Mouse (Mus musculus): ENCODE data around the gene Aco1.
A peak's percentile ranks its signal among the peaks of the same experiment; 100 is the strongest.
"Not testable (repeated sequence)": the region's sequence is repeated elsewhere in the genome, so short reads cannot be mapped to it uniquely, and the experiment has no call there.

Gene Aco1

GRCm38 (mm10) chr4:40142743-40143532 is at the start of gene Aco1:
Gene Aco1, plus strand, starts transcription at chr4:40143081.
- DNase-seq (ENCODE audit: low spot score in 2 of 2), result peak; percentile 94 to 96

GRCm38 (mm10) chr4:40094974-40095373 is 47.9 kb upstream of the Aco1 start:
- DNase-seq (ENCODE audit: low spot score in 2 of 2), result no peak

DNA sequence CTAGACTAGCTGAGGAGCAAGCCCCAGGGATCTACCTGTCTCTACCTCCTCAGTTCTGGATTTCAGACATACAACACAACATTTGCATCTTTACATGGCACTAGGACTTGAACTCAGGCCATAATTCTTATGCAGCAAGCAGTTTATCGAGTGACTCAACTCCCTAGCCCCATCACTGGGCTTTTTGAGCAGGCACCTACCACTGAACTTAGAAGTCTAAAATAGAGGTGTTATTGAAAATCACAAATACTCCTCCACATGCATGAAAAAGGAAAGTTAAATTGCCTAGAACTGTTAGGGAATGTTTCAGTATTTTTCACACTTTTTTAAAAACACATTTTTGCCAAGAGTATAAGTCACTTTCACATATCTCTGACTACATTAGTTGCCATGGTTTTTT is 39.9 kb upstream of the Aco1 start:
- peak; percentile 26 for DNase-seq (ENCODE audit: low spot score in 2 of 2)

DNA sequence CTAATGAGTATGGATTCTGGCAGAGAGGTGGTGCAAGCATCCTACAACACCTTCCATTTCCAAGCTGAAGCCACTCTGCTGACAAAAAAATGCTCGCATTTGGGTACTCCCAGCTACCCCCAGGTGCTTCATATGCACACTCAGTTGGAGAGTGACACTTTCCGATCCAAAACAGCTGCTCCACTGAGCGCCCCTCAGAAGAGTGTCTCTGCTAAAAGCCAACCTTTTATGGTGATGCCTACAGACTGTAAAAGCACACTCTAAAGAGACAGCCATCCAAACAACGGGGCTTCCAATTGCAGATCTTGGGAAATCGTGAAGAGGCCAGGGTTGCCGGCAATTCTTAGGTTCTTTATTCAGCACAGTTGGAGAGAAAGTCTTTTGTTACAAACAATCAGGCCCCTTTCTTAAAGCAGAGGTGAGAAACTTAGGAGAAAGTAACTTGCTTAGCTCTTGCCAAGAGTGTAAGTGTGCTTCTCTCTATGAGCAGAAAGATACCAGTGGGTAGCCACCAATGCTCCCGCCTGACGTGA is 36.8 kb upstream of the Aco1 start:
- no peak for DNase-seq (ENCODE audit: low spot score in 2 of 2)

DNA sequence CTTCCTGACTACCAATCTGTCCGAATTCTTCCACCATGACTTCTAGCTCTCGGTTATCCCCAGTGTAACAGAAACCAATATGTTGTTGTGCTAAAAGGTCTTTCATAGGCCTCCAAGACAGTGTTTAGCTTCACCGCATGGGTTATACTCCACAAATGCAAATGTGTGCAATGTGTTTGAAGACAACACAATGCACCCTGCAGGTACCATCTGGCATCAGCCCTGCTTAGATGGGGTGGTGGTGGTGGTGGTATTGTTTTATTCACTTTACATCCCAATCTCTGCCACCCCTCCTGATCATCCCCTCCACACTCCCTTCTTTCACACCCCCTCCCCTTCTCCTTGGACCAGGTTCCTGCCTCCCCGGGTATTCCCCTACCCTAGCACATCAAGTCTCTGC is 34.9 kb upstream of the Aco1 start:
- no peak for DNase-seq (ENCODE audit: low spot score in 2 of 2)

DNA sequence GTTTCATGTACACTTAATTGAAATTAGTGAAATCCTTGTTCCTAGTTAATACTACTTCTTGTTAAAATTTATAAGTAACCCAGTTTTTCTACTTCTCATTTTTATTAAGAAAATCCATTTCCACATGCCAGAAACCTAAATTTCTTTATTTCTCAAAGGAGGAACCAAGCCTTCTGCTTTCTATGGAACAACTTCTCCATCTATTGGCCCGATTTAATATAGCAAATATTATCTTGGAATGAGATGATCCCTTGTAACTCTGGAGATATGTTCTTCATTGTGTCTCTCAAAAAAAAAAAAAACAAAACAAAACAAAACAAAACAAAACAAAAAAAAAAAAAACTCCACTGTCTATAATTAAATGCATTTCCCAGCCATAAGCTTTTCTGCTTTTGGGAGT is 29.7 kb upstream of the Aco1 start:
- DNase-seq (ENCODE audit: low spot score in 2 of 2), result no peak

DNA sequence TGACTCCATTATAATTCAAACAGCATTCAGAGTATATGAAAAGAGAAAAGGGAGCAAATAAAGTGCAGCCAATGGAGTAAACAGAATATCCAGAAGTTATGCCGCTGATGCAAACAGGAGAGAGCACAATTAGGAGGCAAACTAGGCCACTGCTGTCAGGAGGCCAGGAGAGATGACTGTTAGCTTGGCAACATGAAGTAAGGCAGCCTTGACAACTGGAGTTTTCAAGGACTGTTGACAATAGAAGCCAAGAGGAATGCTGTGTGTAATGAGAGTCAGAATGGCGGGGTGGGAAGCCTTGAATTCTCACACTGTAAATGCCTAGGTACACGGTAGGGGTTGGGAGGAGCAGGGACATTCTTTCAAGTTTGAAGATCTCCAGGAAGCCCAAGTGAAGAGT is 21.7 kb upstream of the Aco1 start:
- DNase-seq (ENCODE audit: low spot score in 2 of 2), result no peak

DNA sequence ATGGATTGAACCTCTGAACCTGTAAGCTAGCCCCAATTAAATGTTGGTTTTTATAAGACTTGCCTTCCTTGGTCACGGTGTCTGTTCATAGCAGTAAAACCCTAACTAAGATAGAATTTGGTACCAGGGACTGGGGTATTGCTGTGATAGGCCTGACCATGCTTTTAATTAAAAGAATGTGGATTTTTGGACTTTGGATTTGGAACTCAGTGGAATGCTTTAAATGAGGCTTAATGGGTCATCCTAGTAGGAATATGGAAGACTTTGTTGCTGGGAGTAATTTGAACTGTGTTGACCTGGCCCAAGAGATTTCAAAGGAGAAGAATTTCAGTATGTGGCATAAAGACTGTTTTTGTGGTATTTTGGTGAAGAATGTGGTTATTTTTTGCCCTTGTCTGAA is 20.6 kb upstream of the Aco1 start:
- not testable (repeated sequence) for DNase-seq (ENCODE audit: low spot score in 2 of 2)

DNA sequence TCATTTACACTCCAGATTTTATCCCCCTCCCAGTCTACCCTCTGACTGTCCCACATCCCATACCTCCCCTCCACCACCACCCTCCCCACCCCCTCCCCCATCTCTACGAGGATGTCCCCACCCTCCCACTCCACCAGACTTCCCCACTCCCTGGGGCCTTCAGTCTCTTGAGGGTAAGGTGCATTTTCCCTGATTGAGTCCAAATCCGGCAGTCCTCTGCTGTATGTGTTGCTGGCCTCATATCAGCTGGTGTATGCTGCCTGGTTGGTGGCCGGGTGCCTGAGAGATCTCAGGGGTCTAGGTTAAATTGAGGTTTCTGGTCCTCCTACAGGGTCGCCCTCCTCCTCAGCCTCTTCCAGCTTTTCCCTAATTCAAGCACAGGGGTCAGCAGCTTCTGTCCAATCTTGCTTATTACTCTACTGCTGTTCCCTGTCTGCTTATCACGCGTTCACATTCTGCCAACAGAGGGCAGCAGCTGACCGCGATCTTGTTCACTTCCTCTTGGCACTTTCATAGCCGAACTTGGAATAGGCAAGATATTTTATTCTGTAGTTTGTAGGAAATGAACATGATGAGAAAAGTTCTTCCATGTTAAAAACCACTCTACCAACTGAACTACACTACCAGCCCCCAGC is 8.3 kb upstream of the Aco1 start:
- peak in 1 of 2 experiments; percentile 82 for DNase-seq (ENCODE audit: low spot score in 2 of 2)

DNA sequence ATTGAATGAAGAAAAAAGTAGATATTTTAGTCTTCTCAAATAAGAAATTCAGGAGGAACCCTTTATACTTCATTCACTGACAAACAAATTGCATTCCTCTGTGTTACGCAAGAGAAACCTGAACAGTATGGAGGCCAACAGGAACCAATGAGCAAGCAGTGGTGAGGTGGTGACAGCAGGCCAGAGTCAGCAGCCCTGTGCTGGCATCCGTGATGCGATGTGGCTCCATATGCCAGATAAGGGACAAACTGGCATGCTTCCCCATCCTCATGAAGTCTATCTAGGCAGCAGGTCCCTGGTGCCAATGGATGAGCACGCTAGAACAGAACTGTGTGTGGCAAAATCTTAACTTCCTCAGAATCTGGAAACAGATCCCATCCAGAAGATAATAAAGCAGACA is 6.4 kb upstream of the Aco1 start:
- no peak for DNase-seq (ENCODE audit: low spot score in 2 of 2)

GRCm38 (mm10) chr4:40139663-40140255 is 3.1 kb upstream of the Aco1 start:
- DNase-seq (ENCODE audit: low spot score in 2 of 2), result no peak

- no peak for DNase-seq (ENCODE audit: low spot score in 2 of 2)
These were observed 621 bp downstream of the Aco1 start for GRCm38 (mm10) chr4:40143533-40143871.

DNA sequence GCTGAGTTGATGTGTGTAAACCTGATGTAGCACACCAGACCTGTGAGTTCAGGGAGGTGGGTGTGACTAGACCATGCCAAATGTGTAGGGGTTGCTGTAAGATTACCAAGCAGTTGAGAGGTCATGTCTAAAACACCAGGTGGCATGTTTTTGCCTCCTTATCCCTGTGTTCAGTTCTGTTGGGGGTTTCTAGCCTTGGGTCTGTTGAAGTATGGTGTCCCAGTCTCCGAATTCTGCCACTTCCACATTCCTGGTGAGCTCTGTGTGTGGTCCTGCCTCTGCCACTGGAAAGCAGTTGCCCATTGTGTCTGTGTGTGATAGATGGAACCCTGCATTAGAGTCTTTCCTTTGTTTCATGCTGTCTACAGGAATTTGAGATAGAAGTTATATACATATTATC is 1.7 kb downstream of the Aco1 start:
- no peak for DNase-seq (ENCODE audit: low spot score in 2 of 2)

- DNase-seq (ENCODE audit: low spot score in 2 of 2), result no peak
These were observed 2.1 kb downstream of the Aco1 start for GRCm38 (mm10) chr4:40144981-40145380.

GRCm38 (mm10) chr4:40148281-40148680 is 5.4 kb downstream of the Aco1 start:
- DNase-seq (ENCODE audit: low spot score in 2 of 2), result no peak

DNA sequence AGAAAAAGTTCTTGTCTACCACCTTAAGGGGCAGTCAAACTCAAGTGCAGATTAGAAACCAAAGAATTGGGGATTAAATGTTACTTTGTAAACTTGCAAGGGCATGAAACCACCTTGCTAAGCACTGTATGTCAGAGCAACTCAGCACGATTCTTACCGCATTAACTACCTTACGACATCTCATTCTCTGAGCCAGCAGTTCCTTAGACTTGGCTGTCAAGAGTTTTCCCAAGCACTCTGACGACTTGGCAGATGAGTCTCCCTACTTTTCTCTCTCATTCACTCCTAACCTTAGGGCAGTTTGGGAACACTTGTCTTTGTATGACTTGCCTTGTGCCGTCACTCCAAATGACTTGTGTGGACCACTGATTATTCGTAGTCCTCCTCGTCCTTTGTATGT is 7.2 kb downstream of the Aco1 start:
- DNase-seq (ENCODE audit: low spot score in 2 of 2), result no peak

DNA sequence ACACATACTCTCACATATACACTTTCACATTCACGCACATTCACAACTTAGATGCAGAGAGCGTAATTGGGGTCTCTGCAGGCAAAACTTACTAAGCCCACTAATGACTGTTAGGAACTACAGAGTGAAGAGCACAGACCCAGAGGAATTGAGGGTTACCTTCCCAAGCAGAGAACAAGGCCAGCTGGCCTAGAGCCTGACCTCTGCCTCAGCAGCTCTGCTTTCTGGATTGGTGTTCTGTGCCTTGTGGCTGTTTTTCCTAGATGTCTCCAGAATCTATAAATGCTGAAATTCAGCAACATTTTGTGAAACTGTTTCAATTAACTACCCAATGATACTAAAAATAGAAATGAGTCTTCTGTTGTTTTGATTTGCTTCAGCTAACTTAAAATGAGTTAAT is 9.9 kb downstream of the Aco1 start:
- no peak for DNase-seq (ENCODE audit: low spot score in 2 of 2)

DNA sequence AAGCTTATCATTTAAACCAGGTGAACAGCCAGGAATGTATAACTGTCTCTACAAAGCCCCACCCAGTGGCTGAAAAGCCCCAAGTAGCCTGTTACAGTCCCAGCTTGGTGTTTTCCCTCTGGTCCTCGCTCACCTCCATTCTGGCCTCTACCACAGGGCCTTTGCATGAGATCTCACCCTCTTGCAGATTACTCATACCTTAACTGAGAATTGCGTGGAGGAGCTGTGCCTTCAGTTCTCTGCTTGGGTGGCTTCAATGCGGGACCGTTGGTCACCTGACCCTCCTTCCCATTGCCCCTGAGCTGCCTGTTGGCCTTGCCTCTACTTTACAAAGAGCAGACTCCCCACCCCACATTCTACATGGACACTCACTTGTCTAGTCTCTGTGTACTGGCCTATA is 10.6 kb downstream of the Aco1 start:
- no peak for DNase-seq (ENCODE audit: low spot score in 2 of 2)

DNA sequence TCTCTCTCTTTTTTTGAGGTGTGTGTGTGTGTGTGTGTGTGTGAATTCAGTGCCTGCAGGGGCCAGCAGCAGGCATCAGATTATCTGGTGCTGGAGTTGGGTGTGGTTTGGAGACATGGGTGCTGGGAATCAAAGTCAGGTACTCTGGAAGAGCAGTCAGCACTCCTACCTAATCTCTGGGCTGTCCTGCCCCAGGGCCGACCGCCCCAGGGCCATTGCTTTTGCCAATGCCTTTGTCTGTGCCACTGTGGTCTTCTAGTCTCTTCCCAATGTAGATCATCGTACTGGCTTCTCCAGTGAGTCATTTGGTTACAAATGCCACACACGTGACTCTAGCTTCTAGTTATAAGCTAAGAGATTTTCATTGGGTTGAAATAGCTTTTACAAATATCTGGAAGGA is 11.9 kb downstream of the Aco1 start:
- DNase-seq (ENCODE audit: low spot score in 2 of 2), result no peak

DNA sequence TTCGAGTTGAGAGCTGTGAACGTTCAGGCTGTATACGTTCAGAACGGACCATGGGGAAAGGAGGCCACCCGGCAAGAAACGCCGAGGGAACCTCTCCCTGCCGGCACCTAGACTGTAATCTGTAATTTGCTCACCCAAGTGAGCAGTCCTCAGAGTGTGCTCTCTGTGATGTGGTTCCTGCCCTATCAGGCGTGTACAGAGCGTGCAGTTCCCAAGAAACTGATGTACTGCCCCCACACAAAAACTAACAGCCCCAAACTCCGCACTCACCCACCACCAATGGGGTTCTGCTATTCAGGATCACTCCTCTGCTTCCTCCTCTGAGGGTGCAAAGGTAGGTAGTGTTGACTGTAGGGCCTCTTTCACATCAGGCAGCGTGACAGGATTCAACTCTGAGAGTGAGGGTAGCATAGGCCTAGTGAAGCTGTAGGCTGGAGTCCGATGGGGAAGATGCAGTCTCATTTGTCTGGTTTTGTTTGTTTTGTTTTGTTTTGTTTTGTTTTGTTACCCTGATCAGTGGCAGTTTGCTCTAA is 12.7 kb downstream of the Aco1 start:
- DNase-seq (ENCODE audit: low spot score in 2 of 2), result no peak

GRCm38 (mm10) chr4:40156153-40156552 is 13.3 kb downstream of the Aco1 start:
- no peak for DNase-seq (ENCODE audit: low spot score in 2 of 2)

- DNase-seq (ENCODE audit: low spot score in 2 of 2), result no peak
These were observed 14.0 kb downstream of the Aco1 start for GRCm38 (mm10) chr4:40156582-40157499.

All from left cerebral cortex, adult 9 months (tissue).